Mouse (Mus musculus): ENCODE results near the gene Rab40c. TPM values are rescaled to one million over a fixed set of nuclear protein-coding genes. Genes with fewer than 3 reads are reported as not detected.

Gene Rab40c
- polyA plus RNA-seq (2015; fragmentation: Nextera tagmentation; extraction: Ambion mirVana), result 6.5 and 7.0 TPM in 2 replicates

- ATAC-seq (ENCODE audit: low read depth) (no peak), DNase-seq (peak; percentile 57)
- Histone ChIP-seq H3K9me3 (replicated peaks) (no peaks in the 10 kb centered on the region), H3K27me3 (no peaks in the 10 kb centered on the region), H3K36me3 (peaks cover 4% of the 10 kb centered on the region), H3K4me2 (peak within 1 kb of the TSS; percentile 99), H3K4me3 (replicated peaks) (peak within 1 kb of the TSS; percentile 89), H3K4me1 (replicated peaks) (peaks cover 52% of the 10 kb centered on the region), H3K27ac (peak within 1 kb of the TSS; percentile 91), H3K9ac (peak within 1 kb of the TSS; percentile 90)
- WGBS (ENCODE audit: insufficient replicate concordance), result under 1% methylated on average over 76 of the region's 78 CpGs
These were observed at the start of gene Rab40c for GRCm38 (mm10) chr17:25919144-25919785. Rab40c (minus strand) TSS chr17:25919727.

- 30% methylated on average over 1 of the region's 1 CpGs for WGBS (ENCODE audit: insufficient replicate concordance)
- Histone ChIP-seq H3K36me3 (peaks cover 33% of the 10 kb centered on the region), H3K4me2 (peak overlapping the region; percentile 6; the same call in 1 of the 2 replicates), H3K9ac (peak overlapping the region; percentile 50), H3K27me3 (no peaks in the 10 kb centered on the region), H3K9me3 (replicated peaks) (no peaks in the 10 kb centered on the region), H3K4me3 (replicated peaks) (no peak overlapping the region), H3K4me1 (replicated peaks) (peaks cover 73% of the 10 kb centered on the region), H3K27ac (peak overlapping the region; percentile 74)
- ATAC-seq (ENCODE audit: low read depth), result peak; percentile 74
- DNase-seq, result no peak
These were observed 48.6 kb upstream of the Rab40c start for GRCm38 (mm10) chr17:25968176-25968575.

- no peak overlapping the region for H3K4me3 ChIP-seq (replicated peaks)
- DNase-seq, result no peak
- no peak for ATAC-seq (ENCODE audit: low read depth)
- peak overlapping the region; percentile 50; the same call in 1 of the 2 replicates for H3K9ac ChIP-seq
- H3K27ac ChIP-seq, result peak overlapping the region; percentile 74
- peaks cover 35% of the 10 kb centered on the region for H3K36me3 ChIP-seq
- H3K4me2 ChIP-seq, result no peak overlapping the region
- no peaks in the 10 kb centered on the region for H3K27me3 ChIP-seq
- H3K9me3 ChIP-seq (replicated peaks), result no peaks in the 10 kb centered on the region
- H3K4me1 ChIP-seq (replicated peaks), result peaks cover 74% of the 10 kb centered on the region
- 58% methylated on average over 3 of the region's 3 CpGs for WGBS (ENCODE audit: insufficient replicate concordance)
These were observed 48.1 kb upstream of the Rab40c start for GRCm38 (mm10) chr17:25967652-25968051.

- Histone ChIP-seq H3K4me3 (replicated peaks) (no peak overlapping the region), H3K27ac (peak overlapping the region; percentile 98), H3K36me3 (peaks cover 45% of the 10 kb centered on the region), H3K27me3 (no peaks in the 10 kb centered on the region), H3K4me1 (replicated peaks) (peaks cover 86% of the 10 kb centered on the region), H3K9ac (peak overlapping the region; percentile 82), H3K9me3 (replicated peaks) (no peaks in the 10 kb centered on the region), H3K4me2 (no peak overlapping the region)
- ATAC-seq (ENCODE audit: low read depth) (no peak), DNase-seq (no peak)
- WGBS (ENCODE audit: insufficient replicate concordance), result 81% methylated on average over 7 of the region's 7 CpGs
These were observed 44.7 kb upstream of the Rab40c start for GRCm38 (mm10) chr17:25964271-25964670.

- ATAC-seq (ENCODE audit: low read depth), result no peak
- H3K9me3 ChIP-seq (replicated peaks), result no peaks in the 10 kb centered on the region
- peaks cover 63% of the 10 kb centered on the region for H3K36me3 ChIP-seq
- 85% methylated on average over 7 of the region's 7 CpGs for WGBS (ENCODE audit: insufficient replicate concordance)
- peak overlapping the region; percentile 98 for H3K27ac ChIP-seq
- H3K4me3 ChIP-seq (replicated peaks), result peak overlapping the region; percentile 53
- DNase-seq, result no peak
- peak overlapping the region; percentile 82 for H3K9ac ChIP-seq
- H3K4me2 ChIP-seq, result peak overlapping the region; percentile 73
- H3K27me3 ChIP-seq, result no peaks in the 10 kb centered on the region
- peaks cover 69% of the 10 kb centered on the region for H3K4me1 ChIP-seq (replicated peaks)
These were observed 42.9 kb upstream of the Rab40c start for GRCm38 (mm10) chr17:25962413-25962905.

- Histone ChIP-seq H3K4me1 (replicated peaks) (peaks cover 64% of the 10 kb centered on the region), H3K36me3 (peaks cover 71% of the 10 kb centered on the region), H3K27ac (peak overlapping the region; percentile 98), H3K4me2 (peak overlapping the region; percentile 73), H3K9me3 (replicated peaks) (no peaks in the 10 kb centered on the region), H3K4me3 (replicated peaks) (peak overlapping the region; percentile 53), H3K9ac (peak overlapping the region; percentile 82), H3K27me3 (no peaks in the 10 kb centered on the region)
- 44% methylated on average over 5 of the region's 5 CpGs for WGBS (ENCODE audit: insufficient replicate concordance)
- ATAC-seq (ENCODE audit: low read depth) (peak; percentile 98), DNase-seq (peak; percentile 85)
These were observed 42.0 kb upstream of the Rab40c start for GRCm38 (mm10) chr17:25961566-25961965.

- Histone ChIP-seq H3K4me3 (replicated peaks) (no peak overlapping the region), H3K9me3 (replicated peaks) (no peaks in the 10 kb centered on the region), H3K27me3 (no peaks in the 10 kb centered on the region), H3K4me1 (replicated peaks) (peaks cover 67% of the 10 kb centered on the region), H3K4me2 (no peak overlapping the region; the same call in 1 of the 2 replicates), H3K9ac (peak overlapping the region; percentile 82; the same call in 1 of the 2 replicates), H3K27ac (peak overlapping the region; percentile 98), H3K36me3 (peaks cover 66% of the 10 kb centered on the region)
- no peak for DNase-seq
- WGBS (ENCODE audit: insufficient replicate concordance), result 89% methylated on average over 21 of the region's 23 CpGs
- no peak for ATAC-seq (ENCODE audit: low read depth)
These were observed 40.3 kb upstream of the Rab40c start for GRCm38 (mm10) chr17:25959630-25960467.

GRCm38 (mm10) chr17:25958771-25959494 lies 39.4 kb upstream of the Rab40c start:
- WGBS (ENCODE audit: insufficient replicate concordance), result 91% methylated on average over 11 of the region's 11 CpGs
- Histone ChIP-seq H3K27ac (peak overlapping the region; percentile 98), H3K9me3 (replicated peaks) (no peaks in the 10 kb centered on the region), H3K4me3 (replicated peaks) (no peak overlapping the region), H3K4me2 (no peak overlapping the region), H3K9ac (no peak overlapping the region), H3K27me3 (peaks cover 3% of the 10 kb centered on the region), H3K36me3 (peaks cover 57% of the 10 kb centered on the region), H3K4me1 (replicated peaks) (peaks cover 58% of the 10 kb centered on the region)
- ATAC-seq (ENCODE audit: low read depth) (no peak), DNase-seq (no peak)

GRCm38 (mm10) chr17:25957586-25958051 lies 38.1 kb upstream of the Rab40c start:
- no peak overlapping the region for H3K4me2 ChIP-seq
- no peaks in the 10 kb centered on the region for H3K9me3 ChIP-seq (replicated peaks)
- peaks cover 16% of the 10 kb centered on the region for H3K27me3 ChIP-seq
- no peak for DNase-seq
- WGBS (ENCODE audit: insufficient replicate concordance), result 90% methylated on average over 14 of the region's 14 CpGs
- H3K36me3 ChIP-seq, result peaks cover 45% of the 10 kb centered on the region
- peaks cover 44% of the 10 kb centered on the region for H3K4me1 ChIP-seq (replicated peaks)
- H3K27ac ChIP-seq, result peak overlapping the region; percentile 59
- no peak overlapping the region for H3K4me3 ChIP-seq (replicated peaks)
- no peak for ATAC-seq (ENCODE audit: low read depth)
- H3K9ac ChIP-seq, result no peak overlapping the region

- peaks cover 43% of the 10 kb centered on the region for H3K36me3 ChIP-seq
- peak overlapping the region; percentile 2; the same call in 1 of the 2 replicates for H3K27ac ChIP-seq
- no peak overlapping the region for H3K4me2 ChIP-seq
- ATAC-seq (ENCODE audit: low read depth), result no peak
- peaks cover 43% of the 10 kb centered on the region for H3K4me1 ChIP-seq (replicated peaks)
- DNase-seq, result no peak
- no peak overlapping the region for H3K4me3 ChIP-seq (replicated peaks)
- 79% methylated on average over 7 of the region's 7 CpGs for WGBS (ENCODE audit: insufficient replicate concordance)
- no peak overlapping the region for H3K9ac ChIP-seq
- no peaks in the 10 kb centered on the region for H3K9me3 ChIP-seq (replicated peaks)
- H3K27me3 ChIP-seq, result peaks cover 26% of the 10 kb centered on the region
These were observed 37.1 kb upstream of the Rab40c start for GRCm38 (mm10) chr17:25956631-25957030.
